Mouse (Mus musculus) skeletal muscle tissue, adult 2 months (tissue): ENCODE measurements around the gene Ncmap.
"Not testable (repeated sequence)": the region's sequence is repeated elsewhere in the genome, so short reads cannot be mapped to it uniquely, and the experiment has no call there.

ENCODE experiments used
- DNase-seq: peaks from one replicate; pipeline ENCODE4 v3.0.0-alpha.2; 2012; ENCODE audit warnings: low read depth, low spot score

The Ncmap gene

DNA sequence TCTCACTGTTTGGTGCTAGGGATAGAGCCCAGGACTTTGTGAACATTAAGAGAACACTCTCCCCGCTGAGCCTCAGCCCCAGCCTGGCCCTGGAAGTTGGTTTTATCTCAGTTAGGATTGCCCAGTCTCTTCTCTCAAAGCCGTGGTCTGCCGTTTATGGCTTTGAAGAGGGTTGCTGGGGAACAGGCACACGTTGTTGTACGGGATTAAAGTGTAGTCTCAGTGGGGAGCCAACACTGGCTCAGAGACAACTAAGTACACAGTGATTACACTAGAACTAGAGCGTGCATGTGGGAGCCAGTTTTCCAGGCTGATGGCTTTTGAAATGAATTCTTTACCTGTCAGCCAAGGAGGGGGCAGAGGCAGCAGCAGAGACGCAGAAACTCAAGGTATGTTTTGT lies 3.9 kb upstream of the Ncmap start:
- DNase-seq, result no peak

DNA sequence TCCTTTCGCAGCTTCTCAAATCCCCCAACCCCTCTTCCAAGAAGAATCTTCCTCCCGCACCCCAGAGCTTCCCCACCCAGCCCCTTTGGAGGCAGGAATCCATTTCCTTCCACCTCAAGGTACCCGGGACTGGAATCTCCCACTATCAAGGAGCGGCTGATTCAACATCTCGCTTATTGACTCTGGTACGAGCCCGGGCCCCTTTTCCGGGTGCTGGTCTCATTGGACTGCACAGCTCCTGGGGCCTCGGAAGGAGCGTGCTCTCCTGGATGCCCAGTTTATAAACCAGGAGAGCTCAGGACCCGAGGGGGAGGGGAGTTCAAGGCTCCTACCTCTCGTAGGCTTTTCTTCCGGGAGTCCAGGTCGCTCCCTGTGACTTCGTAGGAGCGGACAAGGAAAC lies 476 bp downstream of the Ncmap start:
- DNase-seq, result no peak

DNA sequence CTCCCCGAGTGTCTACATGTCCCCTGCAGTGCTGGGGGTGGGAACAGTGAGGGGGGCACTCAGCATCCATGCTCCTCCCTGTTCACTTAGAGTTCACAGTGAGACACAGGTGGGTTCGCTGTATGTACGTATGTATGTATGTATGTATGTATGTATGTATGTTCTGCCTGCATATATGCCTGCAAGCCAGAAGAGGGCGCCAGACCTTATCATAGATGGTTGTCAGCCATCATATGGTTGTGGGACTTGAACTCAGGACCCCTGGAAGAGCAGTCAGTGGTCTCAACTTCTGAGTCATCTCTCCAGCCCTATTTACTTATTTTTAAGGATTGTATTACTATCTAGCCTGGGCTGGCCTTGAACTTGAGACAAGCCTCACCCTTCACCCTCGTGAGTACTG lies 1.7 kb downstream of the Ncmap start:
- DNase-seq, result no peak

DNA sequence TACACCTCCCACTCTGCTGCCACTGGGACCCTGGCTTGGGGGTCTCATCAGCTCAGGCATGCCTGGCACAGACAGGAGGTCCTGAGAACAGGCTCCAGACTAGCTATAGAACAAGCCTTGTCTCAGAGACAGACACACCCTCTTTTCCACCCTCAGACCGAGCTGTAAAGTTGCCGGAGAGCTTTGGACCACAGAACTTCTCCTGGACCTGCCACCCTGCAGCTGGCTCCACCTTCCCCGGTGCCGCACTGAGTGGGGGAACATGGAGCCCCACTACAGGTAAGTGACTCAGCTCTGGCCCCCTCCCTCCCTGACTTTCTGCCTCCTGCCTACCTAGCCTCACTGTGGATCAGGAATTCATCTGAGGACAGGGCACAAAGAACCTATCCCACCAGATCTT lies 2.7 kb downstream of the Ncmap start:
- no peak for DNase-seq

DNA sequence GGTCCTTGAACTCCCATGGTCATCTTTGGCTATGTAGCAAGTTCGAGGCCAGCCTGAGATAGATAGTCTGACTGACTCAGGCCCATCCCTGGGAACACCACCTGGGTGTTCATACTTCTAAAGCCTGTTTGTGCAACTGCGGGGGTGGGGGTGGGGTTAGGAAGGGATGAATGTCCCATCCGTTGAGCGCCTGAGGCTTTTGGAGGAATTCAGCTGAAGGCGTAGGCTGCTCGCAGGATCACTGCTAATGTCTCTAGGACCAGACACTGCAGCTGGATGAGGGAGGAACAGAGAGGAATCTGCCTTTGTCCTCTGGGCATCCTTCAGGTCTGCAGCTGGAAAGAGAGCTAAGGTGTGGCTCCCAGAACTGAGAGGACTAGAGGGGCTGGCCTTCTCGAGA lies 3.4 kb downstream of the Ncmap start:
- no peak for DNase-seq

DNA sequence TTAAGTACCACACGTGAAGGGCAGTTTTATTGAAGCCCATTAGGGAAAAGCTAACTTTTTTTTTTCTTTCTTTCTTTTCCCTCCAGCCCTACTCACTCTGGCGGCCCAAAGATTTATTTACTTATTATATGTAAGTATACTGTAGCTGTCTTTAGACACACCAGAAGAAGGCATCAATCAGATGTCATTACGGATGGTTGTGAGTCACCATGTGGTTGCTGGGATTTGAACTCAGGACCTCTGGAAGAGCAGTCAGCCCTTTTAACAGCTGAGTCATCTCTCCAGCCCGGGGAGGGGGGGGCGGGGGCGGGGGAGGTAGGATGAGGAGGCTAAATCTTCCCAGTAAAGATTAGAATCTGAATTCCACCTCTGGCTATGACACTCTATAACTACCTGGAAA lies 4.6 kb downstream of the Ncmap start:
- no peak for DNase-seq

DNA sequence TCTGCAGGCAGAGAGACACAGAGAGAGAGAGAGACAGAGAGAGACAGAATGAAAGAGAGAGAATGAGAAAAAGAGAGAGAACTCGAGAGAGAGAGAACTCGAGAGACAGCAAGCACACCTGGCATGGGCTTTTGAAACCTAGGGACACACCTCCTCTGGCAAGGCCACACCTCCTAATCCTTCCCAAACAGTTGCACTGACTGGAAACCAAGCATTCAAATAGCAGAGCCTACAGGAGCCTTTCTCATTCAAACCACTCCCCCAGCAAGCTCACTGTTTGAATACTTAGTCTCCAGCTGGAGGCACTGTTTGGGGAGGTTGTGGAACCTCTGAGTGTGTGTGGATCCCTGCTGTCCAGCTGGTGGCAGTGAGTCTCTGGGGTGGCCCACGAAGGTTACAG lies 5.2 kb downstream of the Ncmap start:
- no peak for DNase-seq

DNA sequence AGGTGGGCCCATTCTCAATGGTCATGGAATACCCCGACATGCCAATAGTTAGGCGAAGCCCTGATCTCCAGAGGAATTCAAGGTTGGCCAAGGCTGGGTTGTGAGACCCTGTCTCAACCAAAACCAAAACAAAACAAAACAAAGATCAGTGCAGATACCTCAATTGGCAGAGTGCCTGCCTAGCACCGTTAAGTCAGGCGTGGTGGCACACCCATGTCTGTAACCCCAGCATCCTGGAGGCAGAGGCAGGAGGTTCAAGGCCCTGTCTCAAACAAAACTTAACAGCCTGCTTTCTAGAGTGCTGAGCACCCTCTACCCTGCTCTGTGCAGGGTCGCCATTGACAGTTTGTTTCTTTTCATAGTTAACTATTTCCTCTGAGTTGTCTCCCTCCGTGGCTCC lies 7.0 kb downstream of the Ncmap start:
- no peak for DNase-seq

DNA sequence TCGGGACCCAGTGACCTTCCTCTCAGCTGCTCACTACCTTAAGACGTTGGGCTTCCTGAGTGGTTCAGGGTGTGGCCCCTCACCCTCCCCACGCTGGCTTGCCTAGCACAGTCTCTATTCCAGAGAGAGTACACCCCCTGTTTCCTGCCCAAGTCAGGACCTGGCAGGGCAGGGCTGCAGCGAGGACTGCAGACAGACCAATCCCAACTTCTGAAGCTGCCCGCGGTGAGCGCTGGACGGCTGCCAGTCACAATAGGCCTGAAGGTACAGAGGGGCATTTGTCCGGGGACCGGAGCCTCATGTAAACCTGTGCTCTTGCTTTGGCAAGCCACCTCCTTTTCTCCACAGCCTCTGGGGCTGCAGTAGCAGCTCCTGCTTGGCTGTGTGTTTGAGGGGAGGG lies 12.4 kb downstream of the Ncmap start:
- DNase-seq, result no peak

DNA sequence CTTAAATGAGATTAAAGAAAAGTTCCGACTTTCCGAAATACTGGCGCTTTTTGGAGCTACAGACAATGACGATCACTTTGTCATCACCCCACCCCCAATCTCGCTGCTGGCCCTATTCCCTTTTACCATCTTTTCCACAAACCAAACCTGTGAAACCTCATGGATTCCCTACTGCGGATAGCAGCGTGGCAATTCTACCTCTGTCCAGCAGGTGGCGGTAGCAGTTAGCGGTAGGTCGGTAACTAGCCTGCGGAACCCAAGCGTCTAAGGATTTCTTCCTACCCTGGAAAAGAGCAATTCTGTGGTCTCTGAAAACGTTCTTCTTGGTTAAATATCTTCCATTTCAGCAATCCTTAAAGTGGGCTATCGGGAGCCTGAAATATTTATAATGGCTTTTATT lies 15.7 kb downstream of the Ncmap start:
- peak; percentile 55 for DNase-seq

DNA sequence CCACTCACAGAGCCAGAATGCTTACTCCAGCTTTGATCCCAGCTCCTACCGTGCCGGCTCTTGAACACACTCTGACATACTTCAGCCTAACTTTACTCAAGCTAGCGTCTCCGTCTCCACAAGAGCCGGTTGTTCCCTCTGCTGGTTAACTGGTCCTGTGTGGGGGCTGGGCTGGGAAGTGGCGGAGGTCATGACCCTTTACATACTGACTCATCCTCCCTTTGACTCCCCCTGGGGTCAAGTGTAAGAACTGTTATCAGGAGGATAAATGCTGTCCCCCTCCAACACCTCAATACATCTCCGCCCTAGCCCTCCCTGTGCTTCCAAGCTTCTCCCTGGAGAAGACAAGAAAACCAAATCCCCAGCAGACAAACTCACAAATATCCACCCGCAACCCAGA lies 16.7 kb downstream of the Ncmap start:
- DNase-seq, result no peak

DNA sequence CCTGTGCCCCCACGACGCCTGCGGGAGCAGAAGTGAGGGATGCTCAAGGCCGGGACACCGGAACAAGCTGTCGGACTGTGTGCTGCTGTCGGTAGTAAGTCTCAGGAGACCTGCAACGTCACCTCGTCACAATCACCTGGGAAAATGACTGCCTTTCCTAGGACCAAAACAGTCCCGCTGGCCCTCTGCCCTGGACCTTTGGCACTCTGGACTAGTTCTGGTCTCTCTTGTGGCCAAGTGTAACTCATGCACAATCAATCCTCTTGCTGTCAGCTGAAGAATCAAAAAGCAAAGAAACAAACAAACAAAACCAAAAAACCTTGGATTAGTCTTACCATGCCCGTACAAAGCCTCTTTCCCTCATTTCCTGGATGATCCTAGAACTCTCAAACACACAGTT lies 20.8 kb downstream of the Ncmap start:
- no peak for DNase-seq

DNA sequence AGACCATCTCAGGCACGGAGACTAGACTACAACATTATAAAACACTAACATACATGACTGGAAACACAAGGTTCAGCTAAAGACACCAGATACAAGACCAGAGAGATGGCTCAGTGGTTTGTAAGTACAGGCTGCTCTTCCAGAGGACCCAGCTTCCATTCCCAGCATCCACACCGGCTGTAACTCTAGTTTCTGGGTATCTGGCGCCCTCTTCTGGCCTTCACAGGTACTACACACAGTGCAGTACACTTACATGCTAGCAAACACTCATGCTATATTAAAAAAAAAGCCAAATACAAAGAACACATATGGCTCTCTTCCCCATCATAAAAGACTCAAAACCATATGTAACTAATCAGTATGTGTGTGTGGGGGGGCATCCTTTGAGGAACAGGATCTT lies 22.6 kb downstream of the Ncmap start:
- no peak for DNase-seq

DNA sequence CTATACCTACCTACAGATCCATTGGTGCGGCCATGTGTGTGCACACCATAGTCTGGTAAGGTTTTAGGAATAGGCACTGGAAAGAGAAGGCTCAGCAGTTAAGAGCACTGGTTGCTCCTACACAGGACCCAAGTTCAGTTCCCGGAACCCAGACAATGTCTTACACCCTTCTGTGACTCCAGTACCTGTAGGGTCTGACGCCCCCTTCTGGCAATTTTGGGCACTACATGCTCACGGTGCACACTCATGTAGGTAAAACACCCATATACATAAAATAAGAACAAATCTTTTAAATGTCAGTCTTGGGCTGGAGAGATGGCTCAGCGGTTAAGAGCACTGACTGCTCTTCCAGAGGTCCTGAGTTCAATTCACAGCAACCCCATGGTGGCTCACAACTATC lies 24.7 kb downstream of the Ncmap start:
- no peak for DNase-seq

DNA sequence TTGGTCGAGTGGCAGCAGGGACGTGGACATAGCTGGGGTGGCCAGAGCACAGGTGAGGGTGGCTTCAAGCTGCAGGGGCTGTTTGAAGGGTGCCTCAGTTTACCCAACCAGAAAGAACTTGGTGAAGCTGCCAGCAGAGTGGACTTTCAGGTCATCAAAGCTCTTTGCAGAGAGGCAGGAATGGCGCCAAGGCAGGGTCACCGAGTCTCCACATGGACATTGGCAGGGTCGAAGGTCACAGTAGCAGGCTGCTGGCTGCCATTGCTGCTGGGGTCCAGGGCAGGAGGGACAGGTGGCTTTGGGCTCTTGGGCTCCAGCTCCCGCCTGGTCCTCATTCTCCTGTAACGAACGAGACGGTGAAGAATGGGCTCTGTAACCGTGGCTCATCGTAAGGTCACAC lies 27.7 kb downstream of the Ncmap start:
- DNase-seq, result no peak

DNA sequence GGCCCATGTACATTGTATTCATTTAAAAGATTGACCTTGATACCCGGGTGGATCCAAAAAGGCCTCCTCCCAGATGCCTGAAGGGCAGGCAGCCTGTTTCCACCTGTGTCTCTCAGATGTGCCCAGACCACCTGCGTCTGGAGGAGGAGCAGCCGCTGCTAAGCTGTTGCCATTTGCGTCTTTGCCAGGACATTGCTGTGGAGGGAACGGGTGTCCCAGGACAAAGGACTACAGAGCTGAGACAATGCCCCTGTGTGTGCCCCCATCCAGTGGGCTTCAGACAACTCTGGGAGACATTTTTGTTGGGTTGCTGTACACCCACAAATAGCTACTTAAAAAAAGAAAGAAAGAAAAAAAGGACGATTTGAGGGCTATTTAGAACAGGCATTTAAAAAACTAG lies 35.2 kb downstream of the Ncmap start:
- DNase-seq, result no peak

DNA sequence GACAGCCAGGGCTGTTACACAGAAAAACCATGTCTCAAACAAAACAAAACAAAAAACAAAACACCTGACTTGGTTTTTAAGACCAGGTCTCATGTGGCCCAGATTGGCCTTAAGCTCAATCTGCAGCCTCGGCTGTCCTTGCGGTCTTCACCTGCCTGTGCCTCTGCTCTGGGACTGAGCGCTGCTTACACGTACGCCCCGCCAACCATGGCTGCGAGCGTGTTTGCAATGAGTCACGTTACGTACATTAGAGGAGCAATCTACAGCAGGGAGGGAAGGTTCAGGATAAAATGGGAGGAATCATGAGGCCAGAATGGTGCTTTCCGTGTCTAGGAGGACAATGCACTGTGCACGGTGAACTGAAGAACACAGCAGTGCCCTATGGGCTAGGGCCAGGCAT lies 36.3 kb downstream of the Ncmap start:
- no peak for DNase-seq

DNA sequence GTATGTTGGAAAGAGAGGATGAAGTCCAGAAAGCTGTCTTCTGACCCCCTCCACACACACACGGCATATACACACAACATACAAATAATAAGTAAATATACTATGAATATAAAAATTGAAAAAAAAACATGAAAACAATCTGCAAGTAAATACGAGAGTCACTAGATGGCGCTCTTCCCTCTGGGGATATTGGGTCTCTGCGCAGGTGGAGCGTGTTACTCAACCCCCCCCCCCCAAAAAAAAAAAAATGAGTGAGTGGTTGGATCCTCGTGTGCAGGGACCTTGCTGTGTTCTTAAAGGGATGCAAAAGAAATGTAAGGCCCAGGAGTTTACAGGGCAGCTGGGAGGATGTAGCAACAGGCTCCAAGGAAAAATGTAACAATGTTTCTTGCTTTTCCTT lies 39.3 kb downstream of the Ncmap start:
- peak; percentile 36 for DNase-seq

DNA sequence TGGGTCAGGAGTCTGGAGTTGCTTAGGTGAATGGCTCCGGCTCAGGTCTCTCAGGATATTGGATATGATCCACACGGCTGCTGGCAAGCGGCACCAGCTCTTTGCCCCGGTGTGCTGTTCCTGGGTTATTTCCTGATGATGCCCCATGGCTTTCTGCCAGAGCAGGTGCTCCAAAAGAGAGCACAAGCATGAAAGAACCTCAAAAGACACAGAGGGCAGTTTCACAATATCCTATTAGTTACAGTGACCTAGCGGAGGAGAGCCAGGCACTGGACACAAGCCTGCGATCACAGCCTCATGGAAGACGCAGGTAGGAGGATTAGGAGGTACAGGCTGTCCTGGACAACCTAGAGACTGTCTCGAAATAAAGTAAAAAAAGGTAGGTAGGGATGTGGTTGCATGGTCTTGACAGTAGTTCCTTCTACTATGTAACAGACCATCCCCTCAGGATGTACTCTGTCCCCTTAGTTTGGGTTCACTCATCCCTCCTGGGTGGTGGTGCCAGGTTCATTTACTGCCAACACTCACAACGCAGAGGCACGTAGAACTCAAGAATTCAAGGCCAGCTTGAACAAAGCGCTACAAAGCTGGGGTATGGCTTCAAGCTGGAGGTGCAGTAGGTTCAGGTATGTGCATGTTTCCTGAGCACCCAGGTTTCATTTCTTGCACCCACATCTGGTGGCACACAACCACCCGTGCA lies 40.7 kb downstream of the Ncmap start:
- no peak for DNase-seq

DNA sequence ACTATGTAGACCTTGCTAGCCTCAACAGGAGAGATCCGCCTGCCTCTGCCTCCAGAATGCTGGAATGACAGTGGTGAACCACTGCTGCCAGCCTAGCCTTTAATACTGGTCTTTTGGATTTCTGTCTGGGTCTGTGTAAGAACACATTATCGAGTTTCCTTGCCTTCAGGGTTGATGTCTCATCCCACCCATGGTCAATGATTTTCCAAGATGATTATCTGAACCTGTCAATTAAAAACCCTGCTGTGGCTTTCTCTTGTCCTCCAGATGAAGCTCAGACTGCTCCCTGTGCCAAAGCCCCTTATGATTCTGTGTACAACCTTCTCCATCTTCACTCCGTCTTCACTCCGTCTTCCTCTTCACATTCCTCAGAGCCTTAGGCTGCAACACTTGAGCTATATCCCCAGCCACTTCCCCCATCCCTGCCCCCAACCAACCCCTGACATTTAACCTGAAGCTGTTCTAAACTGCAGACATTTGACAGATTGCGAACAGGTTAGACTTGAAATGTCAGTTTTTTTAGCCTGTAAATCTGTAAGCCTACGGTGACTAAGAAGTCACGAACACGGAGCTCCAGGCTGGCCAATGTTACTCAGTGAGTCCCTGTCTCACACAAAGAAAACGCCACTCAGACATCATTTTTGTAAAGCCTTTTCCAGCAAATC lies 42.0 kb downstream of the Ncmap start:
- DNase-seq, result no peak

DNA sequence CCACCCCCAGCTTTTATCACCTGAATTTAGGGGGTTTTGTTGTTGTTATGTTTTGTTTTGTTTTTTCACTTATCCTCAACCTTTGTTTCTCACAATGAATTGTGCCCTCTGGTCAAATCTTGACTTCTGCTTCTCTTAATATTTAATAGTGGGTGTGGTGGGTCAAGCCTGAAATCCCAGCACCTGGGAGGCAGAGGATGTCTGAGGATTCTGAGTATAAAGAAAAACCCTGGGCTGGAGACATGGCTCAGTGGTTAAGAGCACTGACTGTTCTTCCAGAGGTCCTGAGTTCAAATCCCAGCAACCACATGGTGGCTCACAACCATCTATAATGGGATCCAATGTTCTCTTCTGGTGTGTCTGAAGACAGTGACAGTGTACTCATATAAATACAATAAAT lies 43.3 kb downstream of the Ncmap start:
- not testable (repeated sequence) for DNase-seq

DNA sequence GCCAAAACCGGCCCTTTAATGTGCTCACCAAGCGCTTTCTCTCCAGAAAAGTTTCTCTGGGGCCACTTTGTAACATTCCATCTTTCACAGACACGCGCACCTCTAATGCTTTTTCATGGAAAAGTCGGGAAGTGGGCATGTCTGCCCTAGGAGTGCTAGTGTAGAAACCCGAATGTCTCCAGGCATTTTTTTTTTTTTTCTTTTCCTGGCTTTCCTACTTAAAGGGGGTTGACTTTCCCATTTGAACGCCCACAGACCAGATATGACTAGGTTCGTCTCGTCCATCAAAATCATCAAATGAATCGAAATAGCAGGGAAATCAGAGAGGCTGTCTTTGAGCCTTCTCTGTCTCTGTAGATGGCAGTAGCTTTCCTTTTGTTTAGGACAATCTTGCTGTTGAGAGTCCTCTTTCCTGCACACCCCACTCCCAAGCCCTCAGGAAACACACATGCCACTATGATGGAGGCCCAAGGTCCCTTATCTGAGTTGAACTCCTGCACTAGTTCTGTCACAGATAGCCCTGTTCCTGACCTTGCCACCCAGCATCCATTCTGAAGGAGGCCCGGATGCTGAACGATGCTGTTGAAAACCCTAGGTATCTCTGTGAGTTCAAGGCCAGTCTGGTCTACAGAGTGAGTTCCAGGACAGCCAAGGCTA lies 44.1 kb downstream of the Ncmap start:
- DNase-seq, result no peak

DNA sequence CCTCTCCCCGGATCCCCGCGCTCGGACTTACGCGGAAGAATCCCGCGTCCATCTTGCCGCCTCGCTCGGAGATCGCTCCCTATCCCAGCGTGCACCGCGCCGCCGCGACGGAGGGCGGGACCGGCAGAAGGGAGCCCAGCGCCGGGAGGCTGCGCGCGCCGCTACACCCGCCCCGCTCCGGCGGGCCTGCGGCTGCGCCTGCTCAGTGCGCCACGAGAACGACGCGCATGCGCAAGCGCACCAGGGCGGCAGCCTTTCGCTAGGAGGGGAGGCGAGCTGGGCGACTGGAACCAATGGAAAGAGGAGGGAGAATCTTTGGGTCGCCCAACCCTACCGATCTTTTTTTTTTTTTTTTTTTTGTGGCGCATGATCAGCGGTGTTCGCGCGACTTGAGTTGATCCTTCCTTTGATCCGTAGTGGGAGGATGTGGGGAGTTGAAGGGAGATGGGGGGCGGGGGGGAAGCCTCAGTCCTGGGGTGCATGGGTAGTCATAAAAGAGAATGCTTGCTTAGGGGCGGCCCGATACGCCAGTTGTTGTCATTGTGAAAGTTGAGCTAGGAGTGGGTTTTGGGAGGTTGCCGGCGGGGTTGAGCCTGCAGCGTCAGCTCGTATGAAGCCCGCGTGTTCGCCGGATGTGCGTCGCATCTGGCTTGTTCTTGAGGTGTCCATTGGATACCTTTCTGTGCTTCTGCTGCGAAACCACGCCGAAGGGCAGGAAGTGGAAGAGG lies 44.8 kb downstream of the Ncmap start, which contains the start of gene Srrm1:
Srrm1 (minus strand) TSS at position 256 of the 728 bp plus-strand sequence.
- peak; percentile 99 for DNase-seq
